Mouse (Mus musculus): ENCODE measurements around the gene Dtd1. TPM values are rescaled to one million over a fixed set of nuclear protein-coding genes. Genes with fewer than 3 reads are reported as not detected.

Gene Dtd1
- total and polyA plus RNA-seq, 2 experiments from 2014 or later = 98.2 to 161 TPM

- Histone ChIP-seq H3K9ac (no peak overlapping the region), H3K9me3 (ENCODE audit: low read length) (no peaks in the 10 kb centered on the region), H3K4me1 (ENCODE audit: insufficient read depth) (no peaks in the 10 kb centered on the region), H3K27me3 (ENCODE audit: insufficient read depth, low read length) (no peaks in the 10 kb centered on the region), H3K4me3 (ENCODE audit: low read depth, low read length) (no peak overlapping the region), H3K36me3 (ENCODE audit: insufficient read depth) (no peaks in the 10 kb centered on the region), H3K27ac (ENCODE audit: low read depth, low read length) (no peak overlapping the region), H3K4me2 (ENCODE audit: low read depth) (no peak overlapping the region)
- peak; percentile 55 for TF ChIP-seq CTCF (IDR thresholded peaks at IDR 0.05; ENCODE audit: low read depth)
- no peak for DNase-seq
- ATAC-seq = peak; percentile 48
- 93% methylated on average over 1 of the region's 1 CpGs for WGBS
Measured at GRCm38 (mm10) chr2:144724679-144725078, 125.0 kb downstream of the Dtd1 start.

GRCm38 (mm10) chr2:144727136-144727535, 127.4 kb downstream of the Dtd1 start:
- no peak for ATAC-seq
- Histone ChIP-seq H3K4me1 (ENCODE audit: insufficient read depth) (no peaks in the 10 kb centered on the region), H3K27me3 (ENCODE audit: insufficient read depth, low read length) (no peaks in the 10 kb centered on the region), H3K9me3 (ENCODE audit: low read length) (no peaks in the 10 kb centered on the region), H3K36me3 (ENCODE audit: insufficient read depth) (no peaks in the 10 kb centered on the region), H3K9ac (no peak overlapping the region), H3K27ac (ENCODE audit: low read depth, low read length) (no peak overlapping the region), H3K4me2 (ENCODE audit: low read depth) (no peak overlapping the region), H3K4me3 (ENCODE audit: low read depth, low read length) (no peak overlapping the region)
- no peak for DNase-seq
- 98% methylated on average over 3 of the region's 3 CpGs for WGBS
- no peak for TF ChIP-seq CTCF (IDR thresholded peaks at IDR 0.05; ENCODE audit: low read depth)

GRCm38 (mm10) chr2:144729776-144730175, 130.1 kb downstream of the Dtd1 start:
- no peak overlapping the region for H3K9ac ChIP-seq
- H3K9me3 ChIP-seq (ENCODE audit: low read length) = no peaks in the 10 kb centered on the region
- DNase-seq = no peak
- TF ChIP-seq CTCF (IDR thresholded peaks at IDR 0.05; ENCODE audit: low read depth) = no peak
- no peak overlapping the region for H3K27ac ChIP-seq (ENCODE audit: low read depth, low read length)
- WGBS = 97% methylated on average over 2 of the region's 2 CpGs
- H3K4me3 ChIP-seq (ENCODE audit: low read depth, low read length) = no peak overlapping the region
- H3K27me3 ChIP-seq (ENCODE audit: insufficient read depth, low read length) = no peaks in the 10 kb centered on the region
- no peaks in the 10 kb centered on the region for H3K36me3 ChIP-seq (ENCODE audit: insufficient read depth)
- H3K4me1 ChIP-seq (ENCODE audit: insufficient read depth) = no peaks in the 10 kb centered on the region
- ATAC-seq = no peak
- H3K4me2 ChIP-seq (ENCODE audit: low read depth) = no peak overlapping the region

- no peak for DNase-seq
- 92% methylated on average over 5 of the region's 5 CpGs for WGBS
- TF ChIP-seq CTCF (IDR thresholded peaks at IDR 0.05; ENCODE audit: low read depth) = no peak
- H3K4me2 ChIP-seq (ENCODE audit: low read depth) = no peak overlapping the region
- ATAC-seq = no peak
- H3K27ac ChIP-seq (ENCODE audit: low read depth, low read length) = no peak overlapping the region
- H3K27me3 ChIP-seq (ENCODE audit: insufficient read depth, low read length) = no peaks in the 10 kb centered on the region
- H3K36me3 ChIP-seq (ENCODE audit: insufficient read depth) = no peaks in the 10 kb centered on the region
- no peaks in the 10 kb centered on the region for H3K9me3 ChIP-seq (ENCODE audit: low read length)
- no peaks in the 10 kb centered on the region for H3K4me1 ChIP-seq (ENCODE audit: insufficient read depth)
- H3K9ac ChIP-seq = no peak overlapping the region
- no peak overlapping the region for H3K4me3 ChIP-seq (ENCODE audit: low read depth, low read length)
Measured at GRCm38 (mm10) chr2:144738161-144738560, 138.5 kb downstream of the Dtd1 start.

GRCm38 (mm10) chr2:144738576-144738975, 138.9 kb downstream of the Dtd1 start:
- Histone ChIP-seq H3K27me3 (ENCODE audit: insufficient read depth, low read length) (no peaks in the 10 kb centered on the region), H3K36me3 (ENCODE audit: insufficient read depth) (no peaks in the 10 kb centered on the region), H3K27ac (ENCODE audit: low read depth, low read length) (no peak overlapping the region), H3K9ac (no peak overlapping the region), H3K9me3 (ENCODE audit: low read length) (no peaks in the 10 kb centered on the region), H3K4me3 (ENCODE audit: low read depth, low read length) (no peak overlapping the region), H3K4me2 (ENCODE audit: low read depth) (no peak overlapping the region), H3K4me1 (ENCODE audit: insufficient read depth) (no peaks in the 10 kb centered on the region)
- DNase-seq (no peak), ATAC-seq (no peak)
- no peak for TF ChIP-seq CTCF (IDR thresholded peaks at IDR 0.05; ENCODE audit: low read depth)
- WGBS = 82% methylated on average over 5 of the region's 5 CpGs

GRCm38 (mm10) chr2:144740577-144740997, 140.9 kb downstream of the Dtd1 start:
- H3K9ac ChIP-seq = no peak overlapping the region
- DNase-seq (no peak), ATAC-seq (no peak)
- no peak overlapping the region for H3K27ac ChIP-seq (ENCODE audit: low read depth, low read length)
- H3K4me1 ChIP-seq (ENCODE audit: insufficient read depth) = no peaks in the 10 kb centered on the region
- no peaks in the 10 kb centered on the region for H3K9me3 ChIP-seq (ENCODE audit: low read length)
- no peaks in the 10 kb centered on the region for H3K36me3 ChIP-seq (ENCODE audit: insufficient read depth)
- 78% methylated on average over 6 of the region's 6 CpGs for WGBS
- no peaks in the 10 kb centered on the region for H3K27me3 ChIP-seq (ENCODE audit: insufficient read depth, low read length)
- no peak overlapping the region for H3K4me2 ChIP-seq (ENCODE audit: low read depth)
- no peak overlapping the region for H3K4me3 ChIP-seq (ENCODE audit: low read depth, low read length)
- no peak for TF ChIP-seq CTCF (IDR thresholded peaks at IDR 0.05; ENCODE audit: low read depth)

GRCm38 (mm10) chr2:144741973-144742372, 142.3 kb downstream of the Dtd1 start:
- WGBS = 83% methylated on average over 10 of the region's 10 CpGs
- no peak for TF ChIP-seq CTCF (IDR thresholded peaks at IDR 0.05; ENCODE audit: low read depth)
- ATAC-seq (peak; percentile 16; the same call in 1 of the 2 replicates), DNase-seq (no peak)
- no peak overlapping the region for H3K9ac ChIP-seq
- H3K9me3 ChIP-seq (ENCODE audit: low read length) = no peaks in the 10 kb centered on the region
- H3K4me3 ChIP-seq (ENCODE audit: low read depth, low read length) = no peak overlapping the region
- no peaks in the 10 kb centered on the region for H3K27me3 ChIP-seq (ENCODE audit: insufficient read depth, low read length)
- H3K4me1 ChIP-seq (ENCODE audit: insufficient read depth) = no peaks in the 10 kb centered on the region
- no peak overlapping the region for H3K27ac ChIP-seq (ENCODE audit: low read depth, low read length)
- H3K36me3 ChIP-seq (ENCODE audit: insufficient read depth) = 0 out of 2 replicates have a peak, but pooled peaks cover under 1% of the 10 kb centered on the region
- H3K4me2 ChIP-seq (ENCODE audit: low read depth) = no peak overlapping the region
